In genomic region chr8:77724046-77724930, GRCm38 (mm10) we compare ENCODE assay signal across 9 mouse cellular contexts. TPM values are rescaled to one million over a fixed set of nuclear protein-coding genes. Genes with fewer than 3 reads are reported as not detected.
A peak's percentile ranks its signal among the peaks of the same experiment; 100 is the strongest.
DNase-seq lines count a peak whose midpoint lies in the region; TF ChIP-seq lines count a peak whose summit lies in the region.
"Had no signal": no experiment of that assay in that cellular context is flagged by ENCODE, and none has a peak within 500 bp of the region (broad histone marks: within the 10 kb centered on the region; RNA-seq: fewer than 3 reads in every experiment).

Gene Ednra (minus strand): TSS chr8:77724464.

- H3K27ac ChIP-seq in heart, adult 2 months: peak within 1 kb of the TSS; percentile 91
- H3K27ac ChIP-seq in liver, adult 2 months (replicated peaks; ENCODE audit: insufficient read depth, low read depth, low read length): peak within 1 kb of the TSS; percentile 72
- H3K27ac ChIP-seq: macrophage had no signal

- no peak for TF ChIP-seq EP300 in heart, adult 2 months (IDR thresholded peaks at IDR 0.05; ENCODE audit: insufficient read depth, low read depth, low read length)

- H3K4me2 ChIP-seq in myocyte (ENCODE audit: low read depth): peak within 1 kb of the TSS; percentile 56

- H3K79me2 ChIP-seq in heart, adult 2 months (replicated peaks; ENCODE audit: control insufficient read depth, insufficient read depth, low read length): no peaks in the 10 kb centered on the region
- no peaks in the 10 kb centered on the region for H3K79me2 ChIP-seq in liver, adult 2 months (ENCODE audit: control insufficient read depth, insufficient read depth, low read length)
- no peaks in the 10 kb centered on the region for H3K79me2 ChIP-seq in myocyte (ENCODE audit: control insufficient read depth, insufficient read depth)

- peak; percentile 70 for TF ChIP-seq POLR2A in heart, adult 2 months (IDR thresholded peaks at IDR 0.05; ENCODE audit: insufficient read depth, low read depth, low read length)
- no peak for TF ChIP-seq POLR2A in liver, adult 2 months (IDR thresholded peaks at IDR 0.05; ENCODE audit: extremely low read depth, insufficient read depth, low read length)
- TF ChIP-seq POLR2A in myocyte (IDR thresholded peaks at IDR 0.05; ENCODE audit: insufficient read length, low read depth): no peak

- no peaks in the 10 kb centered on the region for H3K27me3 ChIP-seq in heart, adult 2 months (ENCODE audit: control insufficient read depth, insufficient read depth, low read length)
- H3K27me3 ChIP-seq in liver, adult 2 months (ENCODE audit: control insufficient read depth, insufficient read depth, low read length): 0 out of 2 replicates have a peak, but pooled peaks cover 3% of the 10 kb centered on the region
- no peaks in the 10 kb centered on the region for H3K27me3 ChIP-seq in myocyte (ENCODE audit: control insufficient read depth, insufficient read depth, insufficient read length)

- peak; percentile 57 for TF ChIP-seq CTCF in heart, adult 2 months (IDR thresholded peaks at IDR 0.05)
- no peak for TF ChIP-seq CTCF in liver, adult 2 months (IDR thresholded peaks at IDR 0.05; ENCODE audit: low read depth, low read length)

- peak within 1 kb of the TSS; percentile 81 for H3K9ac ChIP-seq in heart, adult 2 months (ENCODE audit: low read depth, low read length)
- H3K9ac ChIP-seq in liver, adult 2 months (ENCODE audit: low read depth, low read length): peak within 1 kb of the TSS; percentile 66

- intact Hi-C loops in heart, adult 2 months (cut with DNase I): loop anchor here (5.0 kb wide), 2 partner anchors 92 to 278 kb away; no protein-coding TSS in a partner anchor

- no peak within 1 kb of the TSS for H3ac ChIP-seq in myocyte (ENCODE audit: control insufficient read depth, insufficient read length)

- H3K36me3 ChIP-seq in heart, adult 2 months (ENCODE audit: control insufficient read depth, insufficient read depth, low read length): peaks cover 6% of the 10 kb centered on the region
- H3K36me3 ChIP-seq in liver, adult 2 months (ENCODE audit: control insufficient read depth, insufficient read depth, low read length): no peaks in the 10 kb centered on the region
- H3K36me3 ChIP-seq in myocyte (ENCODE audit: control insufficient read depth, insufficient read depth): no peaks in the 10 kb centered on the region

- WGBS in heart, adult 2 months: 1% methylated on average over 27 of the region's 27 CpGs
- 2% methylated on average over 27 of the region's 27 CpGs for WGBS in liver, adult 2 months

- DNase-seq in cerebellum, postnatal 10 days: peak; percentile 40 to 55
- no peak for DNase-seq in cerebellum, adult 9-11 months
- DNase-seq in embryo, embryonic 9.5 days (ENCODE audit: extremely low spot score): peak; percentile 79
- DNase-seq in heart, adult 2 months: peak; percentile 71 to 74
- DNase-seq in kidney, adult 18-20 months: peak; percentile 20
- peak; percentile 10 for DNase-seq in liver, adult 2 months (ENCODE audit: extremely low read depth, low read depth, low spot score)
- peak; percentile 10 for DNase-seq in urinary bladder, postnatal 25 days (ENCODE audit: low spot score)

- H3K4me3 ChIP-seq in heart, adult 2 months: peak within 1 kb of the TSS; percentile 47
- H3K4me3 ChIP-seq in liver, adult 2 months (ENCODE audit: insufficient read depth, low read depth, low read length): peak within 1 kb of the TSS; percentile 53
- H3K4me3 ChIP-seq in myocyte: peak within 1 kb of the TSS; percentile 14

- H3K4me1 ChIP-seq in heart, adult 2 months (ENCODE audit: control insufficient read depth, insufficient read depth, low read length): peaks cover 6% of the 10 kb centered on the region
- no peaks in the 10 kb centered on the region for H3K4me1 ChIP-seq in liver, adult 2 months (ENCODE audit: control insufficient read depth, insufficient read depth, low read length)

TF ChIP-seq in myocyte, 11 proteins besides CTCF, POLR2A, EP300 and RAD21:
- no peak for TF ChIP-seq TCF3 (IDR thresholded peaks at IDR 0.05; ENCODE audit: insufficient read length, low read depth)
- no peak for TF ChIP-seq MYOG (IDR thresholded peaks at IDR 0.05; ENCODE audit: control insufficient read depth in 1 of 3, insufficient read depth in 1 of 3, insufficient read length in 2 of 3, low read depth in 2 of 3)
- TF ChIP-seq E2F4 (IDR thresholded peaks at IDR 0.05; ENCODE audit: insufficient read depth): no peak
- no peak for TF ChIP-seq USF1 (IDR thresholded peaks at IDR 0.05; ENCODE audit: low read depth)
- TF ChIP-seq CEBPB (IDR thresholded peaks at IDR 0.05; ENCODE audit: insufficient read depth, poor library complexity, severe bottlenecking): no peak
- TF ChIP-seq SRF (IDR thresholded peaks at IDR 0.05; ENCODE audit: control insufficient read depth, insufficient read length, low read depth): no peak

RNA-seq across cellular contexts. Expression of gene Ednra, which starts in this region (rescaled TPM):
- 10 to 100 TPM; 41.3 to 41.7 TPM for total RNA-seq in heart, adult 2 months (2021)
- 25.6 and 47.0 TPM in 2 replicates for polyA plus RNA-seq in heart, adult 2 months (2012; rRNA removed)
- 1.8 and 4.2 TPM in 2 replicates for total RNA-seq in liver, adult 2 months (2014; rRNA removed)
- 1.9 and 2.0 TPM in 2 replicates for polyA plus RNA-seq in liver, adult 2 months (2012; rRNA removed)
- polyA plus RNA-seq in myocyte (2012; fragmentation: generic; extraction: Trizol): 1.1 TPM
- polyA plus RNA-seq: macrophage had no signal
